Mouse (Mus musculus): Measurements from ENCODE around the gene Pou2f2.
A peak's percentile ranks its signal among the peaks of the same experiment; 100 is the strongest.

- TF ChIP-seq CTCF (IDR thresholded peaks at IDR 0.05; ENCODE audit: low read depth, low read length): peak; percentile 99
- no peak for TF ChIP-seq POLR2A (IDR thresholded peaks at IDR 0.05; ENCODE audit: extremely low read depth, insufficient read depth, low read length)
Measured at GRCm38 (mm10) chr7:25187662-25188650, 8.4 kb upstream of the Pou2f2 start.

Measured in liver, adult 2 months (tissue).